10 mouse cellular contexts compared by ENCODE assay signal in genomic region chrX:49480846-49481245, GRCm38 (mm10). TPM values are rescaled to one million over a fixed set of nuclear protein-coding genes. Genes with fewer than 3 reads are reported as not detected.
DNase-seq lines count a peak whose midpoint lies in the region; ATAC-seq and TF ChIP-seq lines count a peak whose summit lies in the region.
"Had no signal": no experiment of that assay in that cellular context is flagged by ENCODE, and none has a peak within 500 bp of the region (broad histone marks: within the 10 kb centered on the region; RNA-seq: fewer than 3 reads in every experiment).

No protein-coding gene starts in this region.

- H3K27me3 ChIP-seq in CH12.LX (replicated peaks) (no peaks in the 10 kb centered on the region), ES-Bruce4 (ENCODE audit: control insufficient read depth, insufficient read depth, low read length, poor library complexity, severe bottlenecking) (no peaks in the 10 kb centered on the region)
- H3K27me3 ChIP-seq in hindbrain, embryonic 13.5 days: peaks cover 4% of the 10 kb centered on the region
- H3K27me3 ChIP-seq in liver, postnatal 0 days (ENCODE audit: insufficient read depth, low read length): no peaks in the 10 kb centered on the region; the same call in 1 of the 2 replicates

- TF ChIP-seq RAD21 in CH12.LX (IDR thresholded peaks at IDR 0.05; ENCODE audit: low read depth, low read length): no peak

- peak; percentile 40; the same call in 1 of the 2 replicates for ATAC-seq in hindbrain, embryonic 13.5 days (ENCODE audit: low FRiP score)
- no peak for ATAC-seq in liver, postnatal 0 days
- ATAC-seq: activated CD4-positive, CD25-positive, alpha-beta regulatory T cell, adult 4 months had no signal

- H3K9me3 ChIP-seq in CH12.LX (replicated peaks; ENCODE audit: low read length) (no peaks in the 10 kb centered on the region), ES-Bruce4 (replicated peaks; ENCODE audit: control insufficient read depth, insufficient read depth, low read length, poor library complexity, severe bottlenecking) (no peaks in the 10 kb centered on the region)
- H3K9me3 ChIP-seq in hindbrain, embryonic 13.5 days: no peaks in the 10 kb centered on the region
- H3K9me3 ChIP-seq in liver, postnatal 0 days (ENCODE audit: low read length): no peaks in the 10 kb centered on the region

- H3K4me3 ChIP-seq in CH12.LX (replicated peaks in 1 of 3; ENCODE audit: low read depth in 2 of 3, low read length in 2 of 3, poor library complexity in 1 of 3) (no peak overlapping the region), ES-Bruce4 (ENCODE audit: low read depth, low read length) (peak overlapping the region; percentile 42; the same call in 1 of the 2 replicates)
- peak overlapping the region; percentile 42 for H3K4me3 ChIP-seq in hindbrain, embryonic 13.5 days
- H3K4me3 ChIP-seq in liver, postnatal 0 days (ENCODE audit: low read depth, low read length): peak overlapping the region; percentile 15

- H3K79me2 ChIP-seq in CH12.LX (replicated peaks; ENCODE audit: control insufficient read depth, extremely low read depth, insufficient read depth, poor library complexity, severe bottlenecking): no peaks in the 10 kb centered on the region

- TF ChIP-seq EP300 in CH12.LX (IDR thresholded peaks at IDR 0.05; ENCODE audit: low read length): no peak
- no peak for TF ChIP-seq EP300 in ES-Bruce4 (IDR thresholded peaks at IDR 0.05; ENCODE audit: insufficient read depth, low read depth, low read length)
- no peak for TF ChIP-seq EP300 in liver, postnatal 0 days (IDR thresholded peaks at IDR 0.05; ENCODE audit: low read depth)

- TF ChIP-seq POLR2A in CH12.LX (IDR thresholded peaks at IDR 0.05; ENCODE audit: low read depth, low read length) (no peak), ES-Bruce4 (IDR thresholded peaks at IDR 0.05; ENCODE audit: insufficient read depth, low read length) (no peak)

- 10% methylated on average over 12 of the region's 12 CpGs for WGBS in hindbrain, embryonic 13.5 days
- 15% methylated on average over 12 of the region's 12 CpGs for WGBS in liver, postnatal 0 days (ENCODE audit: insufficient replicate concordance)

- H3K27ac ChIP-seq in CH12.LX (ENCODE audit: insufficient read depth, low read depth) (no peak overlapping the region), ES-Bruce4 (ENCODE audit: insufficient read depth, low read length) (no peak overlapping the region)
- no peak overlapping the region for H3K27ac ChIP-seq in hindbrain, embryonic 13.5 days
- H3K27ac ChIP-seq in liver, postnatal 0 days (ENCODE audit: low read depth): no peak overlapping the region
- H3K27ac ChIP-seq: macrophage had no signal

- H3K36me3 ChIP-seq in CH12.LX (replicated peaks in 1 of 2; ENCODE audit: control insufficient read depth in 1 of 2, insufficient read depth in 1 of 2, low read length in 1 of 2) (no peaks in the 10 kb centered on the region), ES-Bruce4 (ENCODE audit: control insufficient read depth, insufficient read depth, low read length, poor library complexity, severe bottlenecking) (no peaks in the 10 kb centered on the region)
- H3K36me3 ChIP-seq in hindbrain, embryonic 13.5 days: no peaks in the 10 kb centered on the region
- no peaks in the 10 kb centered on the region for H3K36me3 ChIP-seq in liver, postnatal 0 days (replicated peaks; ENCODE audit: insufficient read depth, low read length)

- dilution Hi-C loops in CH12.LX (cut with MboI; ENCODE audit: extremely low pct_ligation_motif_present, extremely low pct_unique_long_range_greater_than_20kb, low sequenced_read_pairs): no loop called here

- in situ Hi-C loops in CH12.LX (cut with MboI; ENCODE audit: low pct_ligation_motif_present, low pct_unique_long_range_greater_than_20kb, low sequenced_read_pairs): no loop called here

- H3K9ac ChIP-seq in CH12.LX (ENCODE audit: insufficient read depth, low read depth): no peak overlapping the region
- no peak overlapping the region for H3K9ac ChIP-seq in ES-Bruce4 (ENCODE audit: low read depth, poor library complexity, severe bottlenecking)
- peak overlapping the region; percentile 60; the same call in 1 of the 2 replicates for H3K9ac ChIP-seq in hindbrain, embryonic 13.5 days
- no peak overlapping the region for H3K9ac ChIP-seq in liver, postnatal 0 days (replicated peaks)

- H3K4me1 ChIP-seq in CH12.LX (ENCODE audit: control insufficient read depth in 1 of 2, insufficient read depth in 2 of 2) (peaks cover 0 to 12% of the 10 kb centered on the region in 2 experiments; a peak in 2 of 4 replicates), ES-Bruce4 (ENCODE audit: control insufficient read depth, insufficient read depth, low read length) (no peaks in the 10 kb centered on the region)
- peaks cover 12% of the 10 kb centered on the region for H3K4me1 ChIP-seq in hindbrain, embryonic 13.5 days (replicated peaks)
- H3K4me1 ChIP-seq in liver, postnatal 0 days (ENCODE audit: insufficient read depth): no peaks in the 10 kb centered on the region

- peak overlapping the region; percentile 88 for H3K4me2 ChIP-seq in CH12.LX (ENCODE audit: insufficient read depth, low read depth, poor library complexity, severe bottlenecking)
- H3K4me2 ChIP-seq in hindbrain, embryonic 13.5 days: peak overlapping the region; percentile 57
- peak overlapping the region; percentile 61 for H3K4me2 ChIP-seq in liver, postnatal 0 days (ENCODE audit: low read depth, low read length)

- TF ChIP-seq CTCF in CH12.LX (conservative IDR thresholded peaks at IDR 0.05 in 1 of 2, IDR thresholded peaks at IDR 0.05 in 1 of 2; ENCODE audit: low read depth in 2 of 2, low read length in 2 of 2) (peak in 1 of 2 experiments; percentile 17; a peak in 2 of 4 replicates), ES-Bruce4 (IDR thresholded peaks at IDR 0.05; ENCODE audit: low read depth, low read length) (no peak)
- TF ChIP-seq CTCF in liver, postnatal 0 days (IDR thresholded peaks at IDR 0.05; ENCODE audit: low read depth): peak; percentile 24; the same call in 1 of the 2 replicates

- peak; percentile 33 for DNase-seq in CH12.LX (ENCODE audit: extremely low read depth)
- peak; percentile 13 for DNase-seq in liver, postnatal 0 days
- no peak for DNase-seq in gastrocnemius, adult 18-20 months (ENCODE audit: low spot score)
- DNase-seq in frontal cortex, postnatal 36 days (ENCODE audit: low spot score in 2 of 2): no peak
- DNase-seq in adipocyte (ENCODE audit: low spot score): no peak
- DNase-seq: thymus, postnatal 14 days had no signal

TF ChIP-seq in CH12.LX, 34 proteins besides CTCF, POLR2A, EP300 and RAD21:
- TF ChIP-seq PAX5 (IDR thresholded peaks at IDR 0.05; ENCODE audit: low read length) (no peak), MAX (IDR thresholded peaks at IDR 0.05; ENCODE audit: low read length) (no peak), SIN3A (IDR thresholded peaks at IDR 0.05; ENCODE audit: low read length) (no peak), UBTF (IDR thresholded peaks at IDR 0.05; ENCODE audit: low read depth, low read length) (no peak), NRF1 (IDR thresholded peaks at IDR 0.05; ENCODE audit: low read depth, low read length) (no peak), SMC3 (IDR thresholded peaks at IDR 0.05; ENCODE audit: low read depth, low read length) (no peak)
TF ChIP-seq in CH12.LX: peak in this region for 0.

RNA-seq across cellular contexts. Expression of gene Arhgap36, which starts 17.1 kb away (rescaled TPM):
- total RNA-seq in CH12.LX (2012; rRNA removed) (not detected in 2 replicates), CH12.LX (2014; rRNA removed) (not detected in 2 replicates)
- polyA plus RNA-seq in CH12.LX (2012; ENCODE audit: insufficient read length, low read depth) (not detected in 2 replicates), ES-Bruce4 (2011; ENCODE audit: insufficient read depth, insufficient read length, low read depth, missing spikeins) (0.51 and 0.84 TPM in 2 replicates)
- 4.0 and 5.1 TPM in 2 replicates for polyA plus RNA-seq in hindbrain, embryonic 13.5 days (2015; fragmentation: Nextera tagmentation; extraction: Ambion mirVana)
- polyA plus RNA-seq in liver, postnatal 0 days (2015; fragmentation: Nextera tagmentation; extraction: Ambion mirVana): 0.49 and 1.6 TPM in 2 replicates
- total RNA-seq in gastrocnemius, adult 18-20 months (2021): under 1 TPM in 1 of 2 experiments, not detected in 1; 0.12 TPM
- polyA plus RNA-seq: activated CD4-positive, CD25-positive, alpha-beta regulatory T cell, adult 4 months; macrophage had no signal

Comparison
In these comparisons a context has a peak if more than half of its experiments do, and no peak if none do; other contexts are left out.
1. DNase-seq: peak in CH12.LX (single experiment) and liver, postnatal 0 days (single experiment); none in gastrocnemius, adult 18-20 months (single experiment), frontal cortex, postnatal 36 days (0 of 2) and adipocyte (single experiment).
2. H3K4me3 ChIP-seq: peak in ES-Bruce4 (single experiment), hindbrain, embryonic 13.5 days (single experiment) and liver, postnatal 0 days (single experiment); none in CH12.LX (0 of 3).
3. Peak in every context shown above with its lines, with median percentiles within 50 percentile points of each other: H3K4me2 ChIP-seq.